Mouse (Mus musculus) midbrain, embryonic 10.5 days (tissue): ENCODE data around the gene Dpp8. TPM values are rescaled to one million over a fixed set of nuclear protein-coding genes. Genes with fewer than 3 reads are reported as not detected.

Source experiments
- DNase-seq: peaks from one replicate; pipeline ENCODE4 v3.0.0-alpha.2; 2017; ENCODE audit warnings: low spot score
- H3K27ac ChIP-seq: fragments of 300-500 bp; sonication (generic); replicated peaks from 2 replicates; pipeline ENCODE4 v1.5.1; 2016; ENCODE audit warnings: mild to moderate bottlenecking
- H3K27me3 ChIP-seq: fragments of 300-500 bp; sonication (generic); 2 replicates; pipeline ENCODE4 v1.6.1; 2016; ENCODE audit warnings: low read depth, mild to moderate bottlenecking; ENCODE audit not compliant: poor library complexity, severe bottlenecking
- H3K36me3 ChIP-seq: fragments of 300-500 bp; sonication (generic); 2 replicates; pipeline ENCODE4 v1.6.1; 2016; ENCODE audit warnings: mild to moderate bottlenecking, moderate library complexity
- H3K4me1 ChIP-seq: fragments of 300-500 bp; sonication (generic); 2 replicates; pipeline ENCODE4 v1.6.1; 2016
- H3K4me3 ChIP-seq: fragments of 300-500 bp; sonication (generic); 2 replicates; pipeline ENCODE4 v1.5.1; 2016; ENCODE audit warnings: mild to moderate bottlenecking, moderate library complexity
- H3K9me3 ChIP-seq: fragments of 300-500 bp; sonication (generic); replicated peaks from 2 replicates; pipeline ENCODE4 v1.6.1; 2016; ENCODE audit warnings: mild to moderate bottlenecking
- WGBS: fragments of 180-500 bp; shearing (Covaris S2); methylation state at CpG from one replicate; pipeline ENCODE4 v1.1.7; 2016; 5-methylcytosine and 5-hydroxymethylcytosine counted together
- polyA plus RNA-seq: library from polyadenylated mRNA; unstranded; fragments of >200 nt; fragmentation: Nextera tagmentation; extraction: Ambion mirVana; gene quantifications from 2 replicates; pipeline ENCODE4 v1.2.1, GENCODE M21; 2016

The Dpp8 gene
- polyA plus RNA-seq, 1 experiment from 2014 or later, result 37.6 TPM

DNA sequence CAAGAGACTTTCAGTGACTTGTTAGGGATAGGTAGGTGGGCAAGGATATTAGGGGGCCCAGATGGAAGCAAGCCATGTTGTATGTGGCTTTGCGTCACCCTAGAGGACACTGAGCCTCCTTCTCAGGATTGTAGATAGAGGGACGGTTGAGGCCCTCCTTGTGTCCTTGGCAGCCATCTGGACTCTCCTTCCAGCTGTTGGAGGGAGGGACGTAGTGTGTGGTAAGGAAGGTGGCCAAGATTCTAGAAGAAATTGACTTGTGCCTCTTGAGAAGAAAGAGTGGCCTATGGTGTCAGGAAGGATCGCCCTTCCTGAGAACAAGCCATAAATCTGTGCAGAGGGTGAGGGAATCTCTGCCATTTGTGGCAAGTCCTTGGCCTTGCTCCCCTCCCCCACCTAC lies 74.6 kb downstream of the Dpp8 start:
- no peaks in the 10 kb centered on the region for H3K36me3 ChIP-seq
- no peak for DNase-seq
- no peak overlapping the region for H3K4me3 ChIP-seq
- 89% methylated on average over 4 of the region's 4 CpGs for WGBS
- H3K27me3 ChIP-seq, result peaks cover 14% of the 10 kb centered on the region
- H3K27ac ChIP-seq, result no peak overlapping the region; the same call in 1 of the 2 replicates
- no peaks in the 10 kb centered on the region for H3K9me3 ChIP-seq
- H3K4me1 ChIP-seq, result peaks cover 53% of the 10 kb centered on the region

DNA sequence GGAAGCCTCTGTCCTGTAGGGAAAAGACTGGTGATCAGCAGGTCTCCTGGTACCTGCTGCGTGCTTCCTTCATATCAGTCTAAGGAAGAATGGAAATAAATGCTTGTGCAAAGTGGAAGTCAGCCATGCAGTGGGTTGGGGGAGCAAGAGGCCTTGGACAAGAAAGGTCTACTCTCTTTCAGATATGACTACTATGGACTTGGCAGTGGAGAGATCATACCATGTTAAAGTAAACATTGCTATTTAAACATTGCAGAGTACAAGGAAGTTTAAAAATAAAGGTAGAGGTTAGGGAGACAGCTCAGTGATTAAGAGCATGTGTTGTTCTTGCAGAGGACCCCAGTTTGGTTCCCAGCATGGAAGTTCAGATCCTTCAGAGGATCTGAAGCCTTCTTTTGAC lies 75.7 kb downstream of the Dpp8 start:
- no peak overlapping the region; the same call in 1 of the 2 replicates for H3K27ac ChIP-seq
- no peaks in the 10 kb centered on the region for H3K9me3 ChIP-seq
- H3K4me1 ChIP-seq, result peaks cover 42% of the 10 kb centered on the region
- H3K4me3 ChIP-seq, result no peak overlapping the region
- no peak for DNase-seq
- H3K36me3 ChIP-seq, result no peaks in the 10 kb centered on the region
- peaks cover 12% of the 10 kb centered on the region for H3K27me3 ChIP-seq
- 83% methylated on average over 1 of the region's 1 CpGs for WGBS

DNA sequence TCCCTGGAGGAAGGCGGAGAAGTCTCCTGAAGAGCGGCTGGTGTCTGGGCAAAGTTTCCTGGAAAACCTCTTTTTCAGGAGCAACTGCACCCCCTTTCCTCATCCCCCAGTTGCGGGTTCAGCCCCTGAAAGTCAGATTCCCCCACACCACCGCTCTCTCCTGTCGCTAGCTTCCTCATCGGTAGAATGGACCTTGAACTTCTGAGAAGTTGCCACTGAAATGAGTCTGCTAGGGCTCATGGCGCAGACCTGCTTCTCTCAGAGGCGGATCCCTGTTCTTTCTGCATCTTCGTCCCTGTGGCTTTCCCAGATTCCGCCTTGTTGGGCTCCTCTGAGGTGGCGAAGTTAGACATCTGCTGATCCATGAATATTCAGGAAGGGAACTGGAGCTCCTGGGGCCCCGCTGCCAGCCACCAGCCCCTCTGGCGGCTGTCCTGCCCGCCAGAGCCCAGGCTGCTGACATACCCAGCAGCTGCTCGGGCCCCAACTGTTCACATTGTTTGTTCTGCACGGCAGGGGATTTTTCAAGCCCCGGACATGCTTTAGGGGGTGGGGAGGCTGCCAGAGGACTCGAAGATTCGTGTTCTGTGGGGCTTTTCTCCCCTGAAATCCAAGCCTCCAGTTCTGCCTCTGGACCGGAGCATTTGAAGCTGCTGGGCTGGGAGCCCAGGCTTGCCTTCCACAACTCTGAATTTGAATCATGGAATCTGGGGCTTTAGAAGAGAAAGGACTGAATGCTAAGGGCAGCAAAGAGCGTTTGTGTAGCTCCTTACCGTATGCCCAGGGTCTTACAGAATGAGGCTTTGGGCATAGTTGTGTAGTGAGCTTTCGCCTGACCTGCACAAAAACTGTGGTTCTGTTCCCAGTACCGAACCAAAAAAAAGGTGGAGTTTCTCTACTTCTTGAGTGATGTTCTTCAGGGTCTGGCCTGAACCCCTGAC lies 77.2 kb downstream of the Dpp8 start:
- Histone ChIP-seq H3K4me3 (peak overlapping the region; percentile 39), H3K27me3 (no peaks in the 10 kb centered on the region)
- 6% methylated on average over 24 of the region's 24 CpGs for WGBS

DNA sequence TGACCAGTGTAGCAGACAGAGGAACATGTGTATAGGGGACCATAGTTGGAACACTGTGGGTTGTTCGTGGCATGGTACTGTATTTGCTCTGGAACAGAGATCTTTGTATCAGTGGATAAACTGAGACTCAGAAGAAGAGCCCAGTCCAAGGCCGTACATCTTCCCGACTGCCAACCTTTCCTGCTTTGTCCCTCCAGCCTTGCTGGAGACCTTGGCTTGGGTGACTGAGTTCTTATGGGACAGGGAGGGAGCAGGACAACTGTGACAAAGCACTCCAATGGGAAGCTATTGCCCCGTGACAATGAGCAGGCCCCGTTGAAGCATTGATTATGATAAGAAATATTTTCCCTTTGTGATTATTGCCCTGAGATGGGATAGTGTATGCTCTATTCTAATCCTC lies 79.5 kb downstream of the Dpp8 start:
- peaks cover 15% of the 10 kb centered on the region for H3K36me3 ChIP-seq
- no peaks in the 10 kb centered on the region for H3K9me3 ChIP-seq
- peaks cover 25% of the 10 kb centered on the region for H3K4me1 ChIP-seq
- no peak for DNase-seq
- WGBS, result 88% methylated on average over 5 of the region's 5 CpGs
- no peak overlapping the region for H3K4me3 ChIP-seq
- H3K27ac ChIP-seq, result no peak overlapping the region
- H3K27me3 ChIP-seq, result no peaks in the 10 kb centered on the region

More for the DNA sequence above, 77.2 kb downstream of the Dpp8 start:
- peak; percentile 84 for DNase-seq
- Histone ChIP-seq H3K9me3 (no peaks in the 10 kb centered on the region), H3K4me1 (peaks cover 30% of the 10 kb centered on the region), H3K27ac (peak overlapping the region; percentile 92), H3K36me3 (peaks cover 7% of the 10 kb centered on the region)

DNA sequence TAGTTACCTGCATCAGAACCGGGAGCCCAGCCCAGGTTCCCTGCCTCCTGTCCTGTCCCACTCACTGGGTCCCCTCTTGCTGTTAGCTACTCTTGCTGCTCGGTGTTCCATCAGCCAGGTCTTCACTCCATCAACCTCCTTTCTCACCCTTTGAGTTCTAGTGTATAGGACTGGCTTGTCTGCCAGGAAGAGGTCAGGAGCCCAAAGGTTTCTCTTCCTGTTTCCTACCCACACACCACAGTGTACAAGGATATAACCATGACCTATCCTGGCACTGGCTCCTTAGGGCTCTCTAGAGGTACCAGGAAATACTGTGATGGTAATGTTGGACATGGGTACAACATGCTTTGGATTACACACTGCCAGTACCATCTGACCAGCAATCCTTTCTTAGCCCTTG lies 81.5 kb downstream of the Dpp8 start:
- no peak overlapping the region for H3K4me3 ChIP-seq
- no peak for DNase-seq
- 93% methylated on average over 2 of the region's 2 CpGs for WGBS
- peaks cover 24% of the 10 kb centered on the region for H3K36me3 ChIP-seq
- no peaks in the 10 kb centered on the region for H3K27me3 ChIP-seq
- H3K4me1 ChIP-seq, result peaks cover 21% of the 10 kb centered on the region
- H3K9me3 ChIP-seq, result no peaks in the 10 kb centered on the region
- peak overlapping the region; percentile 63 for H3K27ac ChIP-seq

DNA sequence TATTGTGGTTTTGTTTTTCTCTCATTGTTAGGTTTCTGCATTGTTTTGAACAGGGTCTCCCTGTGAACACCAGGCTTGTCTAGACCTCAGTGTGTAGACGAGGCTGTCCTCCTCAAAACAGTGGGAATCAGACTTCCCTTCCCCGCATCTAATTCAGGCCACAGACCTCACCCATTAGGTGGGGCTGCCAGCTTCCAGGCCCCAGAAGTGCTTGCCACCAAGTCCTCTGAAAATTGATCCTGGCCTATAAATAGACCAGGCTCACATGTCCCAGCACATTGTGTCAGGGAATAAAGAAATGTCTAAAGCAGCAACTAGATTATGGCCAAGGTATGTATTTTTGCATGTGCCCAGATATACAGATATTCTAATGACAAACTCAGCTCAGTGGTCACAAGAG lies 83.7 kb downstream of the Dpp8 start:
- Histone ChIP-seq H3K4me3 (no peak overlapping the region), H3K36me3 (peaks cover 27% of the 10 kb centered on the region), H3K27me3 (no peaks in the 10 kb centered on the region), H3K9me3 (no peaks in the 10 kb centered on the region), H3K27ac (no peak overlapping the region), H3K4me1 (peaks cover under 1% of the 10 kb centered on the region; the same call in 1 of the 2 replicates)
- WGBS, result 83% methylated on average over 2 of the region's 2 CpGs
- no peak for DNase-seq

DNA sequence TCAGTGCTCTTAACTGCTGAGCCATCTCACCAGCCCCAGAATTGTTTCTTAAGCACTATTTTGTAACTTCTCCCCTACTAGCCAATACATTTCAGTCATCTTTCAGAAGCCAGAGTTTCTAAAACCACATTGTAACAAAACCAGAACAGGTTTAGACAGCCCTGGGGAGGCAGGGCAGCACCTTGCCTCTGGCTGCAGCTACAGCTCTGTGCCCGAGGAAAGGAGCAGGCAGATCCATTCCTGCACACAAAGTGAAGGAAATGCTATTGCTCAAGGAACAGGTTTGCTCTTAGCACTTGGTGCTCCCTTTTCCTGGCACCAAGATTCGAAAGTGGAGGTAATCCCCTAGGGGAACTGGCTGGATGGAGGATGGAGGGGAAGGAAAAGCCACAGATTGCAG lies 85.3 kb downstream of the Dpp8 start:
- DNase-seq, result no peak
- H3K27ac ChIP-seq, result no peak overlapping the region
- 88% methylated on average over 2 of the region's 2 CpGs for WGBS
- H3K4me1 ChIP-seq, result peaks cover 2% of the 10 kb centered on the region
- no peaks in the 10 kb centered on the region for H3K9me3 ChIP-seq
- peaks cover 27% of the 10 kb centered on the region for H3K36me3 ChIP-seq
- H3K4me3 ChIP-seq, result no peak overlapping the region
- peaks cover 13% of the 10 kb centered on the region for H3K27me3 ChIP-seq

DNA sequence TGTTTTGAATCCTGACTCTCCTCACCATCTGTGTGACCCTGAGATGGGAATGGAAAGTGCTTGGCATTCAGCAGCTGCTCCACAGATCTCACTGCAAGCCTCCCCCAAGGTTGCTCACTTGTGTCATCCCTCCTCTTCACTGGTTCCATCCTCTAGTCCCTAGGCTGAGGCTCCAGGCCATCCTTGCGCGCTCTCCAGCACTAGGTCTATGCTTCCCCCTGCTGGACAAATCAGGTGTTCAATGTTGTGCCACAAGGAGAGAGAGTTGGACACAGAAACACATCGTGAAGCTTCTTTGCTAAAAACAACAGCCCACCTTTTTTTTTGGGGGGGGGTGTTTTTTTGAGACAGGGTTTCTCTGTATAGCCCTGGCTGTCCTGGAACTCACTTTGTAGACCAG lies 88.7 kb downstream of the Dpp8 start:
- DNase-seq, result peak; percentile 74
- H3K4me1 ChIP-seq, result peaks cover 21% of the 10 kb centered on the region
- no peak overlapping the region for H3K4me3 ChIP-seq
- no peaks in the 10 kb centered on the region for H3K9me3 ChIP-seq
- H3K27ac ChIP-seq, result no peak overlapping the region
- H3K27me3 ChIP-seq, result peaks cover 47% of the 10 kb centered on the region
- 6% methylated on average over 3 of the region's 3 CpGs for WGBS
- H3K36me3 ChIP-seq, result peaks cover 20% of the 10 kb centered on the region; the same call in 1 of the 2 replicates

DNA sequence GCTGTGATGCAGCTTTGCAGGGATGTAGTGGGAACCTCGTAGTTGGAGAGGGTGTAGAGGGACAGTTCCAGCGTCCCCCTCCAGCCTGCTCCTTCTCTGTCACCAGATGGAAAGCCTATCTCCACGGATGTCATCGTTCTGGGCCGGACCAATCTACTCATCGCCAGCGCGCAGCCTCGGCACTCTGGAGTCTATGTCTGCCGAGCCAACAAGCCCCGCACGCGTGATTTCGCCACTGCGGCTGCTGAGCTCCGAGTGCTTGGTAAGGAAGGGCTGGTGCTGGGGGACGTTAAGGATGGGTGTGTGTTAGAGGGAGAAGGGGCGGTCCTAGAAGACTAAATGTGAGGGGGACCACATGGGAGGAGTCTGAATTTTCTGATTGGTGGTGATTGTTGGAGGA lies 90.3 kb downstream of the Dpp8 start:
- Histone ChIP-seq H3K4me1 (peaks cover 21% of the 10 kb centered on the region), H3K27ac (0 out of 2 replicates have a peak overlapping the region, but pooled peaks have one; percentile 28), H3K9me3 (no peaks in the 10 kb centered on the region), H3K36me3 (peaks cover 30% of the 10 kb centered on the region; the same call in 1 of the 2 replicates), H3K4me3 (peak overlapping the region; percentile 23; the same call in 1 of the 2 replicates), H3K27me3 (peaks cover 54% of the 10 kb centered on the region)
- DNase-seq, result no peak
- WGBS, result 23% methylated on average over 18 of the region's 18 CpGs

DNA sequence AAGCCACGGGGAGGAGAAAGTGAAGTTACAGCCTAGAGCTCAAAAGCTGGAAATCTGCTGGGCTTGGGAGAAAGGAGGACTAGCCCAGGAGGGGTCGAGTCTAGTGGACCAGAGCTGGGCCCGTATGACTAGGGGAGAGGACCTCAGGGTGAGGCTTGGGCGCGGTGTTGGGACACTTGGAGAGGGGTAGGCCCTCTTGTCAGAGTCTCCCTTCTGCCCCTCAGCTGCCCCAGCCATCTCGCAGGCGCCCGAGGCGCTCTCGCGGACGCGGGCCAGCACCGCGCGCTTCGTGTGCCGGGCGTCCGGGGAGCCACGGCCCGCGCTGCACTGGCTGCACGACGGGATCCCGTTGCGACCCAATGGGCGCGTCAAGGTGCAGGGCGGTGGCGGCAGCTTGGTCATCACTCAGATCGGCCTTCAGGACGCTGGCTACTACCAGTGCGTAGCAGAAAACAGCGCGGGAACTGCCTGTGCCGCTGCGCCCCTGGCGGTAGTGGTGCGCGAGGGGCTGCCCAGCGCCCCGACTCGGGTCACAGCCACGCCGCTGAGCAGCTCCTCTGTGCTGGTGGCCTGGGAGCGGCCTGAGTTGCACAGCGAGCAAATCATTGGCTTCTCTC lies 91.4 kb downstream of the Dpp8 start:
- peak; percentile 86 for DNase-seq
- Histone ChIP-seq H3K4me3 (peak overlapping the region; percentile 59), H3K27ac (peak overlapping the region; percentile 87), H3K27me3 (peaks cover 54% of the 10 kb centered on the region), H3K36me3 (peaks cover 21% of the 10 kb centered on the region; the same call in 1 of the 2 replicates), H3K9me3 (no peaks in the 10 kb centered on the region), H3K4me1 (peaks cover 30% of the 10 kb centered on the region)
- 2% methylated on average over 48 of the region's 48 CpGs for WGBS

DNA sequence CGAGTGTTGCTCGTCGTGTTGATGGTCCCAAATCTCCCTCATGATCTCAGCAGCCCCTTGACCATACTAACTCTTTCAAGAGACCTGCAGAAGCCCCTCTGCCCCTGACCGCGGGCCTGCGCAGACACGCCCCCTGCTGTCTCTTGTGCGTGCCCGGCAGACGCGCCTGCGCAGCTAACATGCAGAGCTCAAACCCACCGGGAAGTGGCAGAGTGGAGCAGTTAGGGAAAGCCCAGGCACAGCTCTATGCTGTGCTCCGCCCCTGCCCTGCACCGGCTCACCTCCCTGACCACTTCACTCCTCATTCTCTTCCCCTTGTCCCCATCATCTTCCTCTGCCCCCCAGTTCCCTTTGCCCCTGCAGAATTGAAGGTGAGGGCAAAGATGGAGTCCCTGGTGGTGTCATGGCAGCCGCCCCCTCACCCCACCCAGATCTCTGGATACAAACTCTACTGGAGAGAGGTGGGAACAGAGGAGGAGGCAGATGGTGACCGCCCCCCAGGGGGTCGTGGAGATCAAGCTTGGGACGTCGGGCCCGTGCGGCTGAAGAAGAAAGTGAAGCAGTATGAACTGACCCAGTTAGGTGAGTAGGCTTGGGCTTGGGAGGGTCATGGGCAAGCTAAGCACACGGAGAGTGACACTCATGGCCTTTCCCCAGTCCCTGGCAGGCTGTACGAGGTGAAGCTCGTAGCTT lies 96.1 kb downstream of the Dpp8 start:
- DNase-seq, result peak; percentile 85
- Histone ChIP-seq H3K27ac (peak overlapping the region; percentile 66), H3K9me3 (no peaks in the 10 kb centered on the region), H3K36me3 (peaks cover 33% of the 10 kb centered on the region; the same call in 1 of the 2 replicates), H3K4me3 (peak overlapping the region; percentile 46), H3K27me3 (peaks cover 39% of the 10 kb centered on the region), H3K4me1 (peaks cover 30% of the 10 kb centered on the region)
- WGBS, result 5% methylated on average over 25 of the region's 25 CpGs

DNA sequence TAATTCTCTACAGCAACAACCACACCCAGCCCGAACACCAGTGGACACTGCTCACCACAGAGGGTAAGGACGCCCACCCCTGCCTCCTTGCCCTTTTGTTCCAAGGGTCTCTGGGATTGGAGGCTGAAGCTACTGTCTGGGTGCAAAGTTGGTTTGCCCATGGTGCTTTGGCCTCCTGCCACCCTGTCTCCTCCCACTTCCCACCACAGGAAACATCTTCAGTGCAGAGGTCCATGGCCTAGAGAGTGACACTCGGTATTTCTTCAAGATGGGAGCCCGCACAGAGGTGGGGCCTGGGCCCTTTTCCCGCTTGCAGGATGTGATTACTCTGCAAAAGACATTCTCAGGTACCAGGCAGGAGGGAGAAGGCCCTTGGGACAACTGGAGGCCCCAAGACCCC lies 99.5 kb downstream of the Dpp8 start:
- no peaks in the 10 kb centered on the region for H3K9me3 ChIP-seq
- H3K36me3 ChIP-seq, result peaks cover 31% of the 10 kb centered on the region
- no peak overlapping the region for H3K4me3 ChIP-seq
- peaks cover 35% of the 10 kb centered on the region for H3K27me3 ChIP-seq
- H3K4me1 ChIP-seq, result peaks cover 53% of the 10 kb centered on the region
- WGBS, result 85% methylated on average over 5 of the region's 5 CpGs
- DNase-seq, result no peak
- peak overlapping the region; percentile 42; the same call in 1 of the 2 replicates for H3K27ac ChIP-seq
